ENCODE assay signal across 12 mouse cellular contexts in genomic region chr6:148500251-148501179, GRCm38 (mm10). TPM values are rescaled to one million over a fixed set of nuclear protein-coding genes. Genes with fewer than 3 reads are reported as not detected.
A peak's percentile ranks its signal among the peaks of the same experiment; 100 is the strongest.
DNase-seq lines count a peak whose midpoint lies in the region; ATAC-seq and TF ChIP-seq lines count a peak whose summit lies in the region.
"Had no signal": no experiment of that assay in that cellular context is flagged by ENCODE, and none has a peak within 500 bp of the region (broad histone marks: within the 10 kb centered on the region; RNA-seq: fewer than 3 reads in every experiment).

No protein-coding gene starts in this region.

- H3K9me3 ChIP-seq in liver, postnatal 0 days (ENCODE audit: low read length): no peaks in the 10 kb centered on the region
- H3K9me3 ChIP-seq in liver, embryonic 11.5 days (ENCODE audit: control insufficient read depth, low read length): no peaks in the 10 kb centered on the region
- H3K9me3 ChIP-seq: intestine, embryonic 15.5 days; limb, embryonic 13.5 days had no signal

- no peak overlapping the region for H3K27ac ChIP-seq in liver, postnatal 0 days (ENCODE audit: low read depth)
- no peak overlapping the region for H3K27ac ChIP-seq in liver, embryonic 11.5 days (ENCODE audit: low read depth, low read length)
- H3K27ac ChIP-seq: intestine, embryonic 15.5 days; limb, embryonic 13.5 days; macrophage had no signal

- no peaks in the 10 kb centered on the region for H3K4me1 ChIP-seq in liver, postnatal 0 days (ENCODE audit: insufficient read depth)
- peaks cover 6% of the 10 kb centered on the region for H3K4me1 ChIP-seq in liver, embryonic 11.5 days (replicated peaks; ENCODE audit: control insufficient read depth, insufficient read depth, low read length)
- H3K4me1 ChIP-seq: intestine, embryonic 15.5 days; limb, embryonic 13.5 days had no signal

- no peak for ATAC-seq in liver, postnatal 0 days
- ATAC-seq in liver, embryonic 11.5 days (replicated peaks; ENCODE audit: low FRiP score): peak; percentile 63
- ATAC-seq: intestine, embryonic 15.5 days had no signal

- no peaks in the 10 kb centered on the region for H3K27me3 ChIP-seq in liver, postnatal 0 days (ENCODE audit: insufficient read depth, low read length)
- no peaks in the 10 kb centered on the region for H3K27me3 ChIP-seq in liver, embryonic 11.5 days (replicated peaks; ENCODE audit: control insufficient read depth, insufficient read depth, low read length)
- H3K27me3 ChIP-seq: intestine, embryonic 15.5 days; limb, embryonic 13.5 days had no signal

- H3K4me2 ChIP-seq in liver, postnatal 0 days (ENCODE audit: low read depth, low read length): no peak overlapping the region
- H3K4me2 ChIP-seq in liver, embryonic 11.5 days: no peak overlapping the region
- H3K4me2 ChIP-seq: intestine, embryonic 15.5 days; limb, embryonic 13.5 days had no signal

- no peak overlapping the region for H3K4me3 ChIP-seq in liver, postnatal 0 days (ENCODE audit: low read depth, low read length)
- H3K4me3 ChIP-seq in liver, embryonic 11.5 days (ENCODE audit: low read depth, low read length): no peak overlapping the region
- H3K4me3 ChIP-seq: intestine, embryonic 15.5 days; limb, embryonic 13.5 days had no signal

- intact Hi-C loops in heart, postnatal 14 days (cut with DNase I): no loop called here

- no peak overlapping the region for H3K9ac ChIP-seq in liver, postnatal 0 days (replicated peaks)
- no peak overlapping the region for H3K9ac ChIP-seq in liver, embryonic 11.5 days (ENCODE audit: low read depth, low read length)
- H3K9ac ChIP-seq: intestine, embryonic 15.5 days; limb, embryonic 13.5 days had no signal

- no peak for TF ChIP-seq EP300 in liver, postnatal 0 days (IDR thresholded peaks at IDR 0.05; ENCODE audit: low read depth)

- WGBS in liver, postnatal 0 days (ENCODE audit: insufficient replicate concordance): 58% methylated on average over 9 of the region's 9 CpGs
- 52% methylated on average over 9 of the region's 9 CpGs for WGBS in liver, embryonic 11.5 days

- no peaks in the 10 kb centered on the region for H3K36me3 ChIP-seq in liver, postnatal 0 days (replicated peaks; ENCODE audit: insufficient read depth, low read length)
- no peaks in the 10 kb centered on the region for H3K36me3 ChIP-seq in liver, embryonic 11.5 days (ENCODE audit: control insufficient read depth, insufficient read depth, low read length)
- H3K36me3 ChIP-seq: intestine, embryonic 15.5 days; limb, embryonic 13.5 days had no signal

- DNase-seq in heart, adult 11 months: peak; percentile 79
- DNase-seq in heart, postnatal 14 days: no peak
- DNase-seq in liver: peak; percentile 25
- DNase-seq in liver, postnatal 0 days: no peak
- DNase-seq in liver, embryonic 11.5 days (ENCODE audit: low spot score): no peak
- peak; percentile 18 for DNase-seq in telencephalon, adult 2 months (ENCODE audit: low read depth, low spot score)
- DNase-seq in thymus, postnatal 4 days: no peak
- no peak for DNase-seq in cerebellum, postnatal 25 days

- TF ChIP-seq CTCF in liver, postnatal 0 days (IDR thresholded peaks at IDR 0.05; ENCODE audit: low read depth): no peak

RNA-seq across cellular contexts. Expression of gene Tmtc1, which starts 56.3 kb away (rescaled TPM):
- total RNA-seq in heart, postnatal 14 days (2021): 10 to 100 TPM; 43.2 to 55.6 TPM
- 0.11 and 0.12 TPM in 2 replicates for polyA plus RNA-seq in liver, postnatal 0 days (2015; fragmentation: Nextera tagmentation; extraction: Ambion mirVana)
- 0.47 and 0.58 TPM in 2 replicates for polyA plus RNA-seq in liver, embryonic 11.5 days (2014; fragmentation: Nextera tagmentation; extraction: Ambion mirVana)
- total RNA-seq: MEL had no signal
- polyA plus RNA-seq: macrophage had no signal

Comparison
In these comparisons a context has a peak if more than half of its experiments do, and no peak if none do; other contexts are left out.
1. DNase-seq: peak in heart, adult 11 months (single experiment), liver (single experiment) and telencephalon, adult 2 months (single experiment); none in heart, postnatal 14 days (0 of 2), liver, postnatal 0 days (single experiment), liver, embryonic 11.5 days (single experiment), thymus, postnatal 4 days (single experiment) and cerebellum, postnatal 25 days (0 of 2).